Mouse (Mus musculus): ENCODE results near the gene Gnl1. TPM values are rescaled to one million over a fixed set of nuclear protein-coding genes. Genes with fewer than 3 reads are reported as not detected.

The Gnl1 gene
- polyA plus RNA-seq, 1 experiment from 2014 or later = 29.6 TPM

DNA sequence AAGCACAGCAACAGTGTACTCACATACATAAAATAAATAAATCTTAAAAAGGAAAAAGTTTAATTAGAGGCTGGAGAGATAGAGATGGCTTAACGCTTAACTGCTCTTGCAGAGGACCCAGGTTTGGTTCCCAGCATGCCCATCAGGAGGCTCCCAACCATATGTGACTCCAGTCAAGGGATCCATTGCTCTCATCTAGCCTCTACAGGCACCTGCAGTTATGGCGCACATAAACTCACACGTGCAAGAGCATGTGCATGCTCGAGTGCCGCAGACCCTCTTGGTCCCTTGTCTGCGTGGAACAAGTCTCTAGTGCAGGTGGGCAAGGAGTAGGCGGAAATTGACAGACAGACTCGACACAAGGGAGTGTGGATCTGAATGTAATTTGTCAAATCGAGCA, 42.4 kb downstream of the Gnl1 start:
- WGBS = 92% methylated on average over 9 of the region's 9 CpGs

DNA sequence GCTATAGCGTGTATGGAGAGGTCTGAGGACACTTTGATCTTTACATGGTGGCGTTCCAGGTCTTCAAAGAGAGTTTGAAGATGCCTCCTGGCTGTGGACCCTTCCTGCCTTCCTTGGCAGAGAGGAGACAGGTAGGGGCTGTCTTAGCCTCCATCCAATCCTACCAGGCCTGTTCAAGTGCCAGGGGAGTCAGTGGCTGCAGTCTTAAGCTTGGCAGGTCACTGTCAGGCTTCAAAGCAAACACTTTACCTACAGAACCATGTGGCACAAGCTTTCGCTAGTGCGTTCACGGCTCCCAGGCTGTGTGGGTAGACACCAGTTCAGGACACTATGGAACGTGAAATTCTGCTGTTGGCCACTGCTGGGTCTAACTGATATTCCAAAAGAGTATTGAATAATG, 43.3 kb downstream of the Gnl1 start:
- Histone ChIP-seq H3K36me3 (ENCODE audit: insufficient read depth, low read length) (no peaks in the 10 kb centered on the region), H3K27me3 (replicated peaks; ENCODE audit: insufficient read depth, low read length) (no peaks in the 10 kb centered on the region), H3K9me3 (ENCODE audit: low read length) (no peaks in the 10 kb centered on the region), H3K4me1 (ENCODE audit: insufficient read depth, low read depth, low read length) (peaks cover 6% of the 10 kb centered on the region; the same call in 1 of the 2 replicates), H3K4me3 (ENCODE audit: low read depth, low read length) (no peak overlapping the region), H3K4me2 (replicated peaks; ENCODE audit: low read depth, low read length) (no peak overlapping the region), H3K9ac (replicated peaks; ENCODE audit: low read depth) (no peak overlapping the region), H3K27ac (ENCODE audit: low read length) (peak overlapping the region; percentile 57; the same call in 1 of the 2 replicates)
- 87% methylated on average over 6 of the region's 6 CpGs for WGBS
- DNase-seq (ENCODE audit: low spot score) (no peak), ATAC-seq (no peak)
- no peak for TF ChIP-seq CTCF (IDR thresholded peaks at IDR 0.05)
- no peak for TF ChIP-seq EP300 (IDR thresholded peaks at IDR 0.05)

More for the DNA sequence above, 42.4 kb downstream of the Gnl1 start:
- no peak overlapping the region for H3K4me3 ChIP-seq (ENCODE audit: low read depth, low read length)
- DNase-seq (ENCODE audit: low spot score) (no peak), ATAC-seq (no peak)
- H3K27ac ChIP-seq (ENCODE audit: low read length) = no peak overlapping the region
- H3K4me1 ChIP-seq (ENCODE audit: insufficient read depth, low read depth, low read length) = peaks cover 6% of the 10 kb centered on the region; the same call in 1 of the 2 replicates
- H3K9ac ChIP-seq (replicated peaks; ENCODE audit: low read depth) = no peak overlapping the region
- TF ChIP-seq EP300 (IDR thresholded peaks at IDR 0.05) = no peak
- no peak for TF ChIP-seq CTCF (IDR thresholded peaks at IDR 0.05)
- H3K9me3 ChIP-seq (ENCODE audit: low read length) = no peaks in the 10 kb centered on the region
- H3K4me2 ChIP-seq (replicated peaks; ENCODE audit: low read depth, low read length) = no peak overlapping the region
- no peaks in the 10 kb centered on the region for H3K36me3 ChIP-seq (ENCODE audit: insufficient read depth, low read length)
- H3K27me3 ChIP-seq (replicated peaks; ENCODE audit: insufficient read depth, low read length) = no peaks in the 10 kb centered on the region

DNA sequence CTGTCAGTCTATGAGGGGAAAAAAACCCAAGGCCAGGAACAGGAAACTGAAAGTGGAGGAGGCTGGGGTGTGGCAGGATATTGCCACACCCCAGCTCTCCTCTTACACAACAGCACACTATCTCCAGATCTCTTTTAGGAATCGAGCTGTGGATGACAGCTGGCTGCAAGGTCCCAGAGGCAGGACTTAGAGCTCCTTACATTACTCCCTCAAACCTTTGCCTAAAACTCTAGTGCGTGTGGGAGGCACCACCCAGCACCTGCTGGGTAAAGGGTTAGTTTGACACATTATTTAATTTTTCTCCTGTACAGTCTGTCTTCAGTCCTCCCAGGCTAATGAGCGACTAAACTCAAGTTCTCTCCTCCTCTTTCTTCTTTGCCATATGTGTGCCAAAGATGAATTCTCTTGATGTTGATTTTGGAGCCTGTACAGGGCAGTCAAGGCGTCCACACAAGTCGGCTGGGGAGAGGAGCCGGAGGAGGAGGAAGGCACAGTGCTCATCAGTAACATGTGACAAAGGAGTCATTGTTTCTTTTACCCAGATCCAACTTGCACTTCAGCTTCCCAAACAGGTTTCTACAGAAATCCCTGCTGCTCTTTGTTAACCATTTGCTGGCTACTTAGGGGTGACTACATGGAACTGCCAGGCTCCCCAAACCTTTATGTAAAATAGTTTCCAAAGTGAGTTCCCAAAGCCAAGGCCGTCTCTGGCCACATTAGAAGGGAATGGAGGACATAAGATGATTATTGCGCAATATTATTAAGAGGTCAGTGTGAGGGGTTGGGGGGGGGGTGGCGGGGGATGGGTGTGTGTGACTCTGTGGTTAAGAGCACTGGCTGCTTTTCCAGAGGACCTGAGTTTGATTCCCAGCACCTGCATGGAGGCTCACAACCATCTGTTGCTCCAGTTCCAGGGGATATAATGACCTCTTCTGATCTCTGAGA, 44.3 kb downstream of the Gnl1 start:
- Histone ChIP-seq H3K9me3 (ENCODE audit: low read length) (no peaks in the 10 kb centered on the region), H3K36me3 (ENCODE audit: insufficient read depth, low read length) (no peaks in the 10 kb centered on the region), H3K27me3 (replicated peaks; ENCODE audit: insufficient read depth, low read length) (no peaks in the 10 kb centered on the region), H3K4me1 (ENCODE audit: insufficient read depth, low read depth, low read length) (peaks cover 6% of the 10 kb centered on the region; the same call in 1 of the 2 replicates), H3K4me3 (ENCODE audit: low read depth, low read length) (no peak overlapping the region), H3K4me2 (replicated peaks; ENCODE audit: low read depth, low read length) (no peak overlapping the region), H3K9ac (replicated peaks; ENCODE audit: low read depth) (0 out of 2 replicates have a peak overlapping the region, but pooled peaks have one; percentile 9), H3K27ac (ENCODE audit: low read length) (peak overlapping the region; percentile 76)
- TF ChIP-seq EP300 (IDR thresholded peaks at IDR 0.05) (peak; percentile 88), CTCF (IDR thresholded peaks at IDR 0.05) (no peak)
- peak; percentile 70 for ATAC-seq
- 34% methylated on average over 9 of the region's 9 CpGs for WGBS
- peak; percentile 89 for DNase-seq (ENCODE audit: low spot score)

DNA sequence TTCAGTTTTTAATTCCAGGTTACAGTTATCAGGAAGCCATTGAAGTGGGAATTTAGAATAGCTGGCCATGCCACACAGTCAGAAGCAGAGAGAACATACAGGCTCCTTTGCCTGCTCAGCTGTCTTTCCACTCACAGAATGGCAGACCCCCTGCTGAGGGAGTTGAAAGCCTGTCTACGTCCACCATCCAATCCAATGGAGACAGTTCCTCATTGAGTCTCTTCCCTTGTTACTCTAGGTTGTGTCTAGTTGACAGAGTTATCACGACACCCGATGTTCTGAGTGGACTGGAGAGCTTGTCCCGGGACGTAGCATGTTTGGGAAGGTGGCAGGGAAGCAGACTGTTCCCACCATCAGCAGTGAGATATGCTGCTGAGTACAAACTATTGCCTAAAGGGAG, 45.5 kb downstream of the Gnl1 start:
- WGBS = 49% methylated on average over 5 of the region's 5 CpGs
- H3K27me3 ChIP-seq (replicated peaks; ENCODE audit: insufficient read depth, low read length) = no peaks in the 10 kb centered on the region
- no peak for ATAC-seq
- no peak overlapping the region for H3K9ac ChIP-seq (replicated peaks; ENCODE audit: low read depth)
- DNase-seq (ENCODE audit: low spot score) = no peak
- H3K36me3 ChIP-seq (ENCODE audit: insufficient read depth, low read length) = no peaks in the 10 kb centered on the region
- no peaks in the 10 kb centered on the region for H3K9me3 ChIP-seq (ENCODE audit: low read length)
- no peak overlapping the region for H3K4me2 ChIP-seq (replicated peaks; ENCODE audit: low read depth, low read length)
- H3K4me3 ChIP-seq (ENCODE audit: low read depth, low read length) = no peak overlapping the region
- peaks cover 6% of the 10 kb centered on the region; the same call in 1 of the 2 replicates for H3K4me1 ChIP-seq (ENCODE audit: insufficient read depth, low read depth, low read length)
- TF ChIP-seq EP300 (IDR thresholded peaks at IDR 0.05) (no peak), CTCF (IDR thresholded peaks at IDR 0.05) (no peak)
- H3K27ac ChIP-seq (ENCODE audit: low read length) = no peak overlapping the region

DNA sequence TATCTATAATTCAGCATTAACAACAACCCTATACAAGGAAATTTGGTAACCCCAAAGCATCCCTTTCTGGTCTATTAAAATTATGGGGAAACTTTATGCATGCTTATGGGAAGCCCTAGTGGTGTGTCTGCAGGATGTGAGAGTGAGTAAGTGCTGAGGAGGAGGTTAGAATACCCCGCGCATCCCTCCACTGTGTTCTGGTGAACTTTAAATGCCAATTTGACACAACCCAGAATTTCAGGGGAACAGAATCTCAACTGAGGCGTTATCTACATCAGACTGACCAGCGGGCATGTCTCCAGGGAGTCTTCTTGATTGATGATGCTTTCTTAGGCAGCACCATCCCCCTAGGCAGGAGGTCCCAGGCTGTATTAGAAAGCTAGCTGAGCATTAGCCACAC, 46.2 kb downstream of the Gnl1 start:
- H3K4me2 ChIP-seq (replicated peaks; ENCODE audit: low read depth, low read length) = no peak overlapping the region
- no peak overlapping the region for H3K9ac ChIP-seq (replicated peaks; ENCODE audit: low read depth)
- no peak overlapping the region for H3K27ac ChIP-seq (ENCODE audit: low read length)
- H3K27me3 ChIP-seq (replicated peaks; ENCODE audit: insufficient read depth, low read length) = no peaks in the 10 kb centered on the region
- H3K4me1 ChIP-seq (ENCODE audit: insufficient read depth, low read depth, low read length) = peaks cover 6% of the 10 kb centered on the region; the same call in 1 of the 2 replicates
- DNase-seq (ENCODE audit: low spot score) (no peak), ATAC-seq (no peak)
- 51% methylated on average over 4 of the region's 4 CpGs for whole genome bisulfite sequencing
- TF ChIP-seq EP300 (IDR thresholded peaks at IDR 0.05) (no peak), CTCF (IDR thresholded peaks at IDR 0.05) (no peak)
- H3K36me3 ChIP-seq (ENCODE audit: insufficient read depth, low read length) = no peaks in the 10 kb centered on the region
- no peaks in the 10 kb centered on the region for H3K9me3 ChIP-seq (ENCODE audit: low read length)
- H3K4me3 ChIP-seq (ENCODE audit: low read depth, low read length) = no peak overlapping the region

DNA sequence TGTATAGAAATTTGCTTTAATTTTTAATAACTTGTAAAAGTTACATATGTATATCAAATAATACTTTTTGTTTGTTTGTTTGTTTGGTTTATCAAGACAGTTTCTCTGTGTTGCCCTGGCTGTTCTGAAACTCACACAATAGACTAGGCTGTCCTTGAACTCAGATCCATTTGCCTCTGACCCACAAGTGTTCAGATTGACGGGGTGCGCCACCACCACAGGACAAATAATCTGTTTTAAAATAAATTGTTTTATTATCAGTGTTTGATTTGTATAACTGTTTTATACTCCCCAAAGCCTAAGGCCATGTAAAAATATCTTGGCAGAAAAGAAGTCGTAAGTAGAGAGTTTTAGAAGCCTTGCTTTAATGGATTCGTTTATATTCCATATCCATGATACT, 48.0 kb downstream of the Gnl1 start:
- H3K9me3 ChIP-seq (ENCODE audit: low read length) = no peaks in the 10 kb centered on the region
- no peak overlapping the region for H3K9ac ChIP-seq (replicated peaks; ENCODE audit: low read depth)
- H3K4me2 ChIP-seq (replicated peaks; ENCODE audit: low read depth, low read length) = no peak overlapping the region
- no peak for ATAC-seq
- H3K27me3 ChIP-seq (replicated peaks; ENCODE audit: insufficient read depth, low read length) = no peaks in the 10 kb centered on the region
- DNase-seq (ENCODE audit: low spot score) = no peak
- no peak overlapping the region for H3K27ac ChIP-seq (ENCODE audit: low read length)
- 79% methylated on average over 4 of the region's 4 CpGs for WGBS
- H3K4me1 ChIP-seq (ENCODE audit: insufficient read depth, low read depth, low read length) = peaks cover 6% of the 10 kb centered on the region; the same call in 1 of the 2 replicates
- TF ChIP-seq CTCF (IDR thresholded peaks at IDR 0.05) (no peak), EP300 (IDR thresholded peaks at IDR 0.05) (no peak)
- H3K36me3 ChIP-seq (ENCODE audit: insufficient read depth, low read length) = no peaks in the 10 kb centered on the region
- no peak overlapping the region for H3K4me3 ChIP-seq (ENCODE audit: low read depth, low read length)

All from lung, postnatal 0 days (tissue).